Mouse (Mus musculus) neural tube, embryonic 11.5 days (tissue): ENCODE data around the gene Vps4b. TPM values are rescaled to one million over a fixed set of nuclear protein-coding genes. Genes with fewer than 3 reads are reported as not detected.

ENCODE experiments used
- ATAC-seq: fragments of 200-750 bp; cut with Nextera tagmentation; 2 replicates; pipeline ENCODE4 v1.8.0; 2017; ENCODE audit warnings: moderate number of reproducible peaks, mild to moderate bottlenecking, moderate TSS enrichment, moderate library complexity; ENCODE audit not compliant: insufficient read depth, low FRiP score, low TSS enrichment
- DNase-seq: peaks from one replicate; pipeline ENCODE4 v3.0.0-alpha.2; 2015; ENCODE audit warnings: low spot score
- H3K27ac ChIP-seq: fragments of 300-500 bp; sonication (generic); 2 replicates; pipeline ENCODE4 v1.5.1; 2014; ENCODE audit warnings: low read depth, mild to moderate bottlenecking, low read length
- H3K27me3 ChIP-seq: fragments of 300-500 bp; sonication (generic); 2 replicates; pipeline ENCODE4 v1.6.1; 2014; ENCODE audit warnings: mild to moderate bottlenecking, low read length, mixed read lengths; ENCODE audit not compliant: control insufficient read depth, insufficient read depth
- H3K36me3 ChIP-seq: fragments of 300-500 bp; sonication (generic); 2 replicates; pipeline ENCODE4 v1.6.1; 2014; ENCODE audit warnings: mild to moderate bottlenecking, low read length, moderate library complexity, mixed read lengths; ENCODE audit not compliant: control insufficient read depth, insufficient read depth
- H3K4me1 ChIP-seq: fragments of 300-500 bp; sonication (generic); 2 replicates; pipeline ENCODE4 v1.6.1; 2014; ENCODE audit warnings: low read length, mixed read lengths; ENCODE audit not compliant: control insufficient read depth, insufficient read depth
- H3K4me2 ChIP-seq: fragments of 300-500 bp; sonication (generic); 2 replicates; pipeline ENCODE4 v1.6.1; 2014; ENCODE audit warnings: low read depth, mild to moderate bottlenecking, moderate library complexity
- H3K4me3 ChIP-seq: fragments of 300-500 bp; sonication (generic); 2 replicates; pipeline ENCODE4 v1.5.1; 2014; ENCODE audit warnings: low read depth, low read length
- H3K9ac ChIP-seq: fragments of 300-500 bp; sonication (generic); 2 replicates; pipeline ENCODE4 v1.6.1; 2014; ENCODE audit warnings: mild to moderate bottlenecking, low read length
- H3K9me3 ChIP-seq: fragments of 300-500 bp; sonication (generic); 2 replicates; pipeline ENCODE4 v1.6.1; 2016; ENCODE audit warnings: low read length; ENCODE audit not compliant: control insufficient read depth
- WGBS: fragments of 180-500 bp; shearing (Covaris S2); extraction: QIAGEN DNeasy Blood & Tissue Kit; methylation state at CpG from one replicate; pipeline ENCODE4 v1.1.7; 2014; 5-methylcytosine and 5-hydroxymethylcytosine counted together
- polyA plus RNA-seq: library from polyadenylated mRNA; unstranded; fragments of >200 nt; fragmentation: Nextera tagmentation; extraction: Ambion mirVana; gene quantifications from 2 replicates; pipeline ENCODE4 v1.2.1, GENCODE M21; 2014

Gene Vps4b
- polyA plus RNA-seq, 1 experiment from 2014 or later = 84.9 TPM

DNA sequence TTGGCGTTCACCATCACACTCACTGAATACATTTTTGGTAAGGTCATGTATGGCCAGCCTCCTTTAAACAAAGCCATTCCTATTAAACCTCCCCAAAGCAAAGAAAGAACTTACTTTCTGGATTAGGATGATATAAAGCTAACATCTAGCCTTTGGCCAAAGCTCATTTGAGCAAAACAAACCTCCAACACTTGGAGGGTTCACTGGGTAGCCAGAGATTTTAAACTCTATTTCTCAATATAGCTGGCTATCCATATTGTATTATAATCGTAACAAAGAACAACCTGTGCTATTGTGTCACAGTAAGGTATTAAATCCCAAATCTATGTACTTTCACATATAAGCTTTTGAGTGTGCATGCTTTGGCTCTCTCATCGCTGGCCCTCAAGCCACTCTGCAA is 35.8 kb downstream of the Vps4b start:
- H3K4me1 ChIP-seq = peaks cover 6% of the 10 kb centered on the region; the same call in 1 of the 2 replicates
- ATAC-seq (no peak), DNase-seq (no peak)
- H3K9me3 ChIP-seq = no peaks in the 10 kb centered on the region
- H3K27me3 ChIP-seq = no peaks in the 10 kb centered on the region
- H3K4me3 ChIP-seq = no peak overlapping the region
- H3K27ac ChIP-seq = no peak overlapping the region
- H3K4me2 ChIP-seq = no peak overlapping the region
- H3K36me3 ChIP-seq = no peaks in the 10 kb centered on the region
- no peak overlapping the region for H3K9ac ChIP-seq
- WGBS = 89% methylated on average over 3 of the region's 3 CpGs

DNA sequence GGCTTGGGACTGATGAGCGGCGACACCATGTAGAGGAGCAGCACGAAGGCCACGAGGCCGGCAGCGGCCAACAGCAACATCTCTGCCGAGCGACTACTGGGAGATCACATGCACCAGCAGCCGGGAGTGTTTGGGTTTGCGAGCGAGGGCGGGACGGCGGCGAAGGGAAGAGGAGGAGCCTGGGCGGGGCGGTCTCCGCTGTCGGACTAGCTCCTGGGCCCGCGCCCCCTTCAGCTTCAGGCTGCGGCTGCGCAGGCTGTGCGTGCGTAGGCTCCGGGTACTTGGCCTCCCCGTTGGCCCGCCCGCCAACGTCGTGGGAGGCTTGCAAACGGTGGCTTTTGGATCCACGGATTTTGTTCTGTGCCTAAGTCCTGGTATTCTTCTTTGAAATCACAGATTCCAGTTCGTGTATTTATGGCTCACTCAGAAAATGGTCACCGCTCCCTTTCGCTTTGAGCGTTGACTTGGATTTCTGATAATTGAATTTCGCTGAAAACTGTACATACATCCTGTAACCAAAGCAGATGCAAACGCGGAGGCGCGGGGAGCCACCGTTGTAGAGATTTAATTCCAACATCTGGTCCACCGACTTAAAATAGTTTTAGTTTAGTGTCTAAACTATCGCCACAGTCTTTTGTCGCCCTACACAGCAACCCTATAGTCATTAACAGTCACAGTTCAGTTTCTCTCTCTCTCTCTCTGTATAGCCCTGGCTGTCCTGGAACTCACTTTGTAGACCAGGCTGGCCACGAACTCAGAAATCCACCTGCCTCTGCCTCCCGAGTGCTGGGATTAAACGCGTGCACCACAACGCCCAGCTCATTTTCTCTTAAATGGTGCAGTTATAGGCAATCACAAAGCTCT is 36.7 kb downstream of the Vps4b start, which contains the start of gene Kdsr:
TSS of gene Kdsr (minus strand) at position 156 of the 864 bp plus-strand sequence.
- ATAC-seq (peak; percentile 98), DNase-seq (peak; percentile 97)
- H3K27ac ChIP-seq = peak within 1 kb of the TSS; percentile 53
- no peaks in the 10 kb centered on the region for H3K9me3 ChIP-seq
- 4% methylated on average over 47 of the region's 51 CpGs for WGBS
- peaks cover 6% of the 10 kb centered on the region; the same call in 1 of the 2 replicates for H3K4me1 ChIP-seq
- H3K27me3 ChIP-seq = no peaks in the 10 kb centered on the region
- peak within 1 kb of the TSS; percentile 64 for H3K4me3 ChIP-seq
- H3K36me3 ChIP-seq = no peaks in the 10 kb centered on the region
- peak within 1 kb of the TSS; percentile 69 for H3K9ac ChIP-seq
- peak within 1 kb of the TSS; percentile 97 for H3K4me2 ChIP-seq

DNA sequence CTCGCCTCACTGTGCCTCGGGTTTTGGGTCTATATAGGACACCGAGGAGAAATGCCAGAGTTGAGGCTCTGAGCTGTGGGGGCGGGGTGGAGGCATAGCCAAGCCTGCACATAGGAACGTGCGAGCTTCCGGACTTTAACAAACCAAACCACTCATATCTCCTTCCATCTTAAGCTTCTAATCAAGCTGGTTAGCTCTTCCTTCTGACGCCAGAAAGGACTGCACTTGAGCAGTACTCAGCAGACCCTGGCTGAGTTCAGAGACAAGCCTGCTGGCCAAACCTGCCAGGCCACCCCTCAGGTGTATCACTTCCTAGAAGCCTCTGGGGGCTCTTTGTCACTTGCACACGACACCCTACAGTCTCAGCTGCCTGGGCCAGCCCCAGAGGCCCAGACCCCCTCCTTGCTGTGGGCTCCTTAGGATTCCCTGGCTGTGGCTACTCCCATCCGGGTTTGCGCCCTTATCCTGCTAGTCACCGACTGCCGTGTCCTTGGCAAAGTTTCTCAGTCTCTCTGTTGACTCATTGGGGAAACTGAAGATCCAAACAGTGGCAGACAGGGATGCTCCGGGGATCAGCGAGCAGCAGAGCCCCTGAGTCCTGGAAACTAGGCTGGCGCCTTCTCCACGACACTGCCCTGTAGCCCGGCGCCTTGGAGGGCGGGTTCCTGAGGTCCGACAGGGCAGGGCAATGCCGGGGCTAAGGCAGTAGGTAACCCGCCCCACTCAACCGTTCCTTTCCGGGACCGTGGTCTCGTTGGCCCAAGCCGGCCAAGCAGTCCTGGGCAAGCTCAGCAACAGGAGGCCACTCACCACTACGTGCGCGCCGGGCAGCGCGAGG is 37.6 kb downstream of the Vps4b start:
- peak overlapping the region; percentile 39; the same call in 1 of the 2 replicates for H3K27ac ChIP-seq
- H3K9me3 ChIP-seq = no peaks in the 10 kb centered on the region
- H3K27me3 ChIP-seq = no peaks in the 10 kb centered on the region
- no peaks in the 10 kb centered on the region for H3K36me3 ChIP-seq
- H3K9ac ChIP-seq = peak overlapping the region; percentile 69
- peaks cover 6% of the 10 kb centered on the region; the same call in 1 of the 2 replicates for H3K4me1 ChIP-seq
- peak overlapping the region; percentile 97 for H3K4me2 ChIP-seq
- whole genome bisulfite sequencing = 4% methylated on average over 34 of the region's 34 CpGs
- peak overlapping the region; percentile 64 for H3K4me3 ChIP-seq
- DNase-seq (peak; percentile 21), ATAC-seq (peak; percentile 16; the same call in 1 of the 2 replicates)

DNA sequence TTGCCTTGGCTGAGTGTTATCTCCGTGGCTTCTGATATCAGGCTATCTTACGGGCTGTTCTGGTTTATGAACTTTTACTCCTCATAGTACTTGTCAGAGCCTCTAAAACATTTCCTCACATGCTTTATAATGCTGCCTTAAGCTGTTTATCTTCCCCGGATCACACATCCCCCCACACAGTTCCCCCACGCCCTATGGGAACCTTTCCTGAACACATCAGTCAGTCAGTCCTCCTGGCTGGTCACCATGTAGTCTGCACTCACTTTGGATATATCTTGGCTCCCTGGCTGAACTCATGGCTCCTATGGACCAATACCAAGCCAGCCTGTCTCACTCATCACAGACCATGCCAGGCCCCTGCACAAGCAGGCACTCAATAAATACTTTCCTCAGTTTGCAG is 39.9 kb downstream of the Vps4b start:
- no peak for DNase-seq
- Histone ChIP-seq H3K4me1 (peaks cover 6% of the 10 kb centered on the region; the same call in 1 of the 2 replicates), H3K4me2 (no peak overlapping the region), H3K9me3 (no peaks in the 10 kb centered on the region), H3K27ac (no peak overlapping the region), H3K4me3 (no peak overlapping the region), H3K36me3 (no peaks in the 10 kb centered on the region), H3K9ac (no peak overlapping the region), H3K27me3 (no peaks in the 10 kb centered on the region)
- 89% methylated on average over 4 of the region's 4 CpGs for WGBS
- ATAC-seq = no peak

DNA sequence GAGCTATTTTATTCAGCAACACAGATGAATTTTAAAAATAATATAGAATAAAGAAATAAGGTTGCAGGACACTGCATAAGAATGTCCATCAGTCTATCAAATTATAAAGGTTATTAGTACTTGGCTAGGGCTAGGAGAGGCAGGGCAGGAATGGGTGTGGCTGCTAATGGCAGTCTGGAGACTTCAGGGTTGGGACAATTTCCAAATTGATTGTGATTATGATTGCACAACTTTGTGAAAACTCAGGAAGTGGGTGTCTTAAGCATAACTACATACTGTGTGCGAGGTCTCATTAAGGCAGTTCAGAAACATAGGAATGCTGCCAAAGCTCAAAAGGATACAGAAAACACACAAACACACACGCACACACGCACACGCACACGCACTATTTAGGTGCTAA is 44.5 kb downstream of the Vps4b start:
- Histone ChIP-seq H3K36me3 (no peaks in the 10 kb centered on the region), H3K4me2 (no peak overlapping the region), H3K4me3 (no peak overlapping the region), H3K4me1 (no peaks in the 10 kb centered on the region), H3K9me3 (no peaks in the 10 kb centered on the region), H3K27ac (no peak overlapping the region), H3K9ac (no peak overlapping the region), H3K27me3 (no peaks in the 10 kb centered on the region)
- ATAC-seq = no peak
- DNase-seq = no peak
- 96% methylated on average over 5 of the region's 5 CpGs for WGBS

DNA sequence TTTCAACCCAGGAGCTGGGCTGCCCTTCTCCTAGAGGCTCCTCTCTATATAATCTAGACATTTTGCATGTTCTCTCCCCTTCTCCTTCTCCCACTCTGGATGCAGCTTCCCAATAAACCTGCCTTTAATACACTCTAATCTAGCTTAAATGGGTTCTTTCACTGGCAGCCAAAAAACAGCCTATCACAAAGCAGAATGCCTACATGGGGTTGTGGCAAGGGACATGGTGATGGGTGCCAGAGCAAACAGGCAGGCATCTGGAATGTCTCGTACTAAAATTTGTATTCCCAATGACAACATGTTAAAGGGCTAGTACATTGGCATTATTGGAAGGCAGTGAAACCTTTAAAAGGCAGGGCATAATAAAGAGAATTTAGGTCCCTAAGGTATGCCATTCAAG is 45.9 kb downstream of the Vps4b start:
- 87% methylated on average over 1 of the region's 1 CpGs for WGBS

DNA sequence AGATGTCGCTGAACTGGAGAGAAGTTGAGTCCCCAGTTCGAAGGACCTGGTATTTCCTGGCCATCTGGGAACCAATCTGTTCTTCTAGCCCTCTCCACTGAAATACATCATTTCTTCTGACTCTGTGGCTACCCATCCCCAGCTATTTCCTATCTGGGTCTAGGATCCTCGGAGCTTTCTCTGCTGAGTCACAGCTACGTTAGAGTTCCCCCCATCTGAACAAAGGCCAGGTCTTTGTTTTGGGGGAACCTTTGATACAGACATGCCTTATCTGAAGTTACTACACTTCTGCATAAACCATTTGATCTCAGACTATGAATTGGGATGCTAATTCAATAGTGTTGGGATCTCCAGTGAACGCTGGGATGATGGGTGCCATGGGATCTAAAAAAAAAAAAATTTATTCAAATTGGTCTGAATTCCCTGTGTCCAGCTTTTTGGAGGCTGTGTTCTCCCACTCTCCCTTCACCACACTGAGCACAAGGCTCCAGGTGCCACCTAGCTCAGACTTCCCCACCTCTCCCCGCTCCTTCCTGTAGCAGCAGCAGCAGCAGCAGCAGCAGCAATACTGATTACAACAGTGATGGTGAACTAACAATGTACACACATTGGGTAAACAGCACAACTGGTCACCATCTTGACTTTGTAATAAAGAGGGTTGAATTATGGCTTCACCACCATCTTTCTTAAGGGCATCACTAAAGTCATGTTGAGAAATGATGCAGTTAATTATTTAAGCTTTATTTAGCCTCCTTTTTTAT is 47.8 kb downstream of the Vps4b start:
- no peak overlapping the region for H3K4me2 ChIP-seq
- H3K27ac ChIP-seq = no peak overlapping the region
- no peak overlapping the region for H3K9ac ChIP-seq
- no peak for ATAC-seq
- WGBS = 87% methylated on average over 6 of the region's 6 CpGs
- DNase-seq = no peak
- no peaks in the 10 kb centered on the region for H3K9me3 ChIP-seq
- H3K4me1 ChIP-seq = no peaks in the 10 kb centered on the region
- no peaks in the 10 kb centered on the region for H3K27me3 ChIP-seq
- no peaks in the 10 kb centered on the region for H3K36me3 ChIP-seq
- H3K4me3 ChIP-seq = no peak overlapping the region

More for the DNA sequence above, 45.9 kb downstream of the Vps4b start:
- Histone ChIP-seq H3K4me1 (no peaks in the 10 kb centered on the region), H3K4me3 (no peak overlapping the region), H3K27me3 (no peaks in the 10 kb centered on the region), H3K9me3 (no peaks in the 10 kb centered on the region), H3K4me2 (no peak overlapping the region), H3K36me3 (no peaks in the 10 kb centered on the region), H3K27ac (no peak overlapping the region), H3K9ac (no peak overlapping the region)
- ATAC-seq (no peak), DNase-seq (no peak)

DNA sequence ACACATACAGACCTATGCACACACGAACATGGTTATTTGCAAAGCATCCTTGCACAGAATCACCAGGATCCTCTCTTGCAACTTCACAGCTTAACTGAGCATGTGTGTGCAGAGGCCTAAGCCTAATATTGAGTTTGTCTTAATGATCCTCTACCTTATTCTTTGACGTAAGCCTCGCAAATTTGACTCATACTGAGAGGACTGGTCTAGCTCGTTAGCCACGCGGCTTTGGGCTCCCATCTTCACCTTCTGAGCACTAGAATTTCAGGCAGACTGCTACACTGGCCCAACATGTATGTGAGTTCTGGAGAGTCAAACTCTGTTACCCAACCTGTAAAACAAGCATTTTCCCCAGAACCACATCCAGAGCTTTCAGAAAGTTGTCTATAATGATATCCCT is 53.5 kb downstream of the Vps4b start:
- ATAC-seq (no peak), DNase-seq (no peak)
- no peak overlapping the region for H3K4me3 ChIP-seq
- no peaks in the 10 kb centered on the region for H3K4me1 ChIP-seq
- H3K9ac ChIP-seq = no peak overlapping the region
- H3K9me3 ChIP-seq = no peaks in the 10 kb centered on the region
- H3K27ac ChIP-seq = no peak overlapping the region
- no peaks in the 10 kb centered on the region for H3K27me3 ChIP-seq
- H3K36me3 ChIP-seq = no peaks in the 10 kb centered on the region
- no peak overlapping the region for H3K4me2 ChIP-seq
- 92% methylated on average over 6 of the region's 6 CpGs for WGBS
